Mouse (Mus musculus): ENCODE results near the gene Chst1. TPM values are rescaled to one million over a fixed set of nuclear protein-coding genes. Genes with fewer than 3 reads are reported as not detected.

The Chst1 gene
- polyA plus RNA-seq, 1 experiment from 2014 or later: 13.6 TPM

DNA sequence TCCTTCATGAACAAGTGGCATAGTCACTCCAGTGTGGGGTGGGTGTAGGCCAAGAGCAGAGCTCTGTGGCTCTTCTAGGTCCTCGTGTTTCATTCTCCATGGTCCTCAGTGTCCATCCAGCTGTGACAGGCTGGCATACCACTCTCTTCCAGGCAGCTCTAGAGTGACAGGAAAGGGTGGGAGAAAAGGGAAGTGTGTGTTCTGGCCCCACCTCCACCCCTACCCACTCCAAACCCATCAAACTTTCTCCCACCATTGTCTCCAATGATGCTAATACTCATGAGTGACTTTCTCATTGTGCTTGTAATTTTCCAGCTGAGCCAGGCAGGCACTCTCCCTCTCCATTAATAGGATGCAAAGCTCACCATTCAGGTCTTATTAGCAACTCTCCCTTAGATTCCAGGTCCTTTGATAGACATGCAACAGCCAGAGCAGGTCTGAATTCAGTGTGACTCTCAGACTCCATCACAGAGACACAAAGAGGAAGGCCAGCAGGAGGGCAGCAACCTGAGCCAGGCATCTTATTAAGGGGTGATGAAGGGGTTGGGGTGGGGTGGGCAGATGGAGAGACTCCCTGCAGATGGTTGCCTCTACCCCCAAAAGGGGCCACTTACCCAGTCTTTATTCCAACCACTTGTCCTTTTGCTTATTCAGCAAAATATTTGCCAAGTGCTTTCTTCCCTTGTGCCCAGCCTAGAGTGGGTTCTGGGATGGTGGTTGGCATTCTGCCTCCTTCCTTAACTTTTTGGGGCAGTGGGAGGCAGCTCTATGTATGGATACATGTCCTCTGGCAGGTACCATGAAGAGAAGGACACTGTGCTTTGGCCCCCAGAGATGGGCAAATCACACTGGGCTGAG lies 59.0 kb downstream of the Chst1 start:
- 0 out of 2 replicates have a peak, but pooled peaks cover 4% of the 10 kb centered on the region for H3K4me1 ChIP-seq (replicated peaks)
- no peaks in the 10 kb centered on the region for H3K27me3 ChIP-seq
- H3K9me3 ChIP-seq: no peaks in the 10 kb centered on the region
- ATAC-seq (ENCODE audit: low FRiP score): no peak
- no peaks in the 10 kb centered on the region for H3K36me3 ChIP-seq
- no peak overlapping the region for H3K27ac ChIP-seq
- 57% methylated on average over 1 of the region's 1 CpGs for WGBS
- no peak overlapping the region for H3K4me3 ChIP-seq
- no peak overlapping the region for H3K9ac ChIP-seq
- no peak overlapping the region for H3K4me2 ChIP-seq

DNA sequence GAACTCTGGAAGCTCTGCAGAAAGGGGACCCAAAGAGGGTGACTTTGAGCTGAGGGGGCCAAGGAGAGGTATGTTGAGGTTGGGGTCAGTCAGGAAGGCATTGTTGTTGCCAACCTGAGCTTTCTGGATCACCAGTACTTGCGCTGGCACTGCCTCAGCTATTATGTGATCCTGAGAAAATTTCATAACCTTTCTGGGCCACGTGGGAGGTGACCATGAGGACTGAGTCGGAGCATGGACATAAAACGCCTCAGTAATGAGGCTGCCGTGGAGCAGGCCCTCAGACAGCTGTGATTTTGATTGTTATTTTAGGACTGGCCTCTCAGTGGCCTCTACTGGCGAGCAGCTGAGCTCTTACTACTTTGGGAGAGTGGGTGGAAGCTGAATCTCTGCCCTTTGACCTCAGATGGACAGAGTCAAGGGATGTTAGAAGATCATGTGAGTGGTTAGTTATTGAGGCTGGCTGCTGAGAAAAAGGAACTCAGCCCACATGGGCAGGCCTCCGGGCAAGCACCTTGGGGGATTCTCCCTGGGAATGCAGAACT lies 60.1 kb downstream of the Chst1 start:
- no peak overlapping the region for H3K4me3 ChIP-seq
- H3K36me3 ChIP-seq: no peaks in the 10 kb centered on the region
- no peak overlapping the region for H3K27ac ChIP-seq
- H3K9me3 ChIP-seq: no peaks in the 10 kb centered on the region
- H3K9ac ChIP-seq: no peak overlapping the region
- H3K4me1 ChIP-seq (replicated peaks): 0 out of 2 replicates have a peak, but pooled peaks cover 4% of the 10 kb centered on the region
- no peaks in the 10 kb centered on the region for H3K27me3 ChIP-seq
- no peak overlapping the region for H3K4me2 ChIP-seq
- 69% methylated on average over 7 of the region's 7 CpGs for WGBS
- ATAC-seq (ENCODE audit: low FRiP score): no peak

DNA sequence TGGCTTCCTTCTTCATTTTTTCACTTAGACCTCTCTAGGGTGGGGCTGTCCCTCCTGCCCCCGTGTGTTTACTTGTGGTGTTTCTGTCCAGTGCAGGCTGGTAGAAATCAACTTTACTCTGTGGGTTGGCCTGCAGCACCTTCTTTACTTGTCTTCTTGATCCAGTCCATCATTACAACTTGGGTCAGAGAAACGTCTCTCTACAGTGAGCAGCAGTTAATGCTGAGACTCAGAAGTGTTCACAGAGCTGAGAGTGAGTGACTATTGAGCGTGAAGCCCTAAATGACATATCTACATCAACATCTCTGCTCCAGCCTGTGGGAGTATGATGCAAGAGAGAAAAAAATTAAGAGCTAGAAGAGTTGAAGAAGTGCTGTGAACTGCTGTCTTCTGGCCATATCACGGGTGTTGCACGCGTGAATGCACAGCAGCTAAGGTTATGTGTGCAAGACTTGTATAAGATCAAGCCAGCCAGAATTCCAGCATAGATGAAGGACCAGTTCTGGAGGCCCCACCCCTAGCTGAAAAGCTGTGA lies 63.1 kb downstream of the Chst1 start:
- Histone ChIP-seq H3K4me2 (no peak overlapping the region), H3K4me3 (no peak overlapping the region), H3K4me1 (replicated peaks) (0 out of 2 replicates have a peak, but pooled peaks cover 4% of the 10 kb centered on the region), H3K9me3 (no peaks in the 10 kb centered on the region), H3K27ac (no peak overlapping the region), H3K27me3 (no peaks in the 10 kb centered on the region), H3K9ac (no peak overlapping the region), H3K36me3 (no peaks in the 10 kb centered on the region)
- 95% methylated on average over 6 of the region's 6 CpGs for WGBS
- no peak for ATAC-seq (ENCODE audit: low FRiP score)

Small RNA genes lying within 50 kb of the gene (microRNA-seq; reads per million reads assigned to microRNA genes)
- gene Mir7221: not detected
- not detected for gene Mir7222

Other genes starting within 250 kb of the Chst1 start
- gene Pex16, start 225.0 kb upstream of the Chst1 start, polyA plus RNA-seq (2015; fragmentation: Nextera tagmentation; extraction: Ambion mirVana): 35.7 and 35.8 TPM in 2 replicates
- gene Large2, start 224.8 kb upstream of the Chst1 start, polyA plus RNA-seq (2015; fragmentation: Nextera tagmentation; extraction: Ambion mirVana): 1.6 and 2.4 TPM in 2 replicates
- 6.3 and 6.9 TPM in 2 replicates for gene 1700029I15Rik, start 217.2 kb upstream of the Chst1 start, polyA plus RNA-seq (2015; fragmentation: Nextera tagmentation; extraction: Ambion mirVana)
- gene Mapk8ip1, start 198.4 kb upstream of the Chst1 start, polyA plus RNA-seq (2015; fragmentation: Nextera tagmentation; extraction: Ambion mirVana): 111 and 112 TPM in 2 replicates
- 36.8 and 38.5 TPM in 2 replicates for gene Cry2, start 165.7 kb upstream of the Chst1 start, polyA plus RNA-seq (2015; fragmentation: Nextera tagmentation; extraction: Ambion mirVana)
- 10.5 and 12.0 TPM in 2 replicates for gene Slc35c1, start 139.2 kb upstream of the Chst1 start, polyA plus RNA-seq (2015; fragmentation: Nextera tagmentation; extraction: Ambion mirVana)

Measured in hindbrain, embryonic 13.5 days (tissue).